Mouse (Mus musculus) hindbrain, embryonic 15.5 days (tissue): ENCODE measurements around the gene Usf3. TPM values are rescaled to one million over a fixed set of nuclear protein-coding genes. Genes with fewer than 3 reads are reported as not detected.
A peak's percentile ranks its signal among the peaks of the same experiment; 100 is the strongest.

Experiments
- ATAC-seq: fragments of 200-750 bp; cut with Nextera tagmentation; 2 replicates; pipeline ENCODE4 v1.8.0; 2017; ENCODE audit warnings: low read depth, moderate number of reproducible peaks, moderate TSS enrichment; ENCODE audit not compliant: low FRiP score
- H3K27ac ChIP-seq: fragments of 300-500 bp; sonication (generic); replicated peaks from 2 replicates; pipeline ENCODE4 v1.5.1; 2015; ENCODE audit warnings: mild to moderate bottlenecking, inconsistent platforms
- H3K27me3 ChIP-seq: fragments of 300-500 bp; sonication (generic); 2 replicates; pipeline ENCODE4 v1.6.1; 2015; ENCODE audit warnings: control low read depth, inconsistent platforms
- H3K36me3 ChIP-seq: fragments of 300-500 bp; sonication (generic); 2 replicates; pipeline ENCODE4 v1.6.1; 2015; ENCODE audit warnings: control low read depth, inconsistent platforms
- H3K4me1 ChIP-seq: fragments of 300-500 bp; sonication (generic); replicated peaks from 2 replicates; pipeline ENCODE4 v1.6.1; 2015; ENCODE audit warnings: control low read depth, inconsistent platforms
- H3K4me2 ChIP-seq: fragments of 300-500 bp; sonication (generic); 2 replicates; pipeline ENCODE4 v1.6.1; 2015; ENCODE audit warnings: moderate library complexity, mild to moderate bottlenecking, inconsistent platforms
- H3K4me3 ChIP-seq: fragments of 300-500 bp; sonication (generic); 2 replicates; pipeline ENCODE4 v1.5.1; 2015; ENCODE audit warnings: mild to moderate bottlenecking, inconsistent platforms
- H3K9ac ChIP-seq: fragments of 300-500 bp; sonication (generic); 2 replicates; pipeline ENCODE4 v1.6.1; 2015; ENCODE audit warnings: inconsistent platforms
- H3K9me3 ChIP-seq: fragments of 300-500 bp; sonication (generic); 2 replicates; pipeline ENCODE4 v1.6.1; 2016; ENCODE audit warnings: control low read depth, inconsistent platforms
- WGBS: fragments of 180-500 bp; shearing (Covaris S2); methylation state at CpG from one replicate; pipeline ENCODE4 v1.1.7; 2015; 5-methylcytosine and 5-hydroxymethylcytosine counted together
- polyA plus RNA-seq: library from polyadenylated mRNA; unstranded; fragments of >200 nt; fragmentation: Nextera tagmentation; extraction: Ambion mirVana; gene quantifications from 2 replicates; pipeline ENCODE4 v1.2.1, GENCODE M21; 2015

The Usf3 gene
- polyA plus RNA-seq, 1 experiment from 2014 or later: 2.4 TPM

DNA sequence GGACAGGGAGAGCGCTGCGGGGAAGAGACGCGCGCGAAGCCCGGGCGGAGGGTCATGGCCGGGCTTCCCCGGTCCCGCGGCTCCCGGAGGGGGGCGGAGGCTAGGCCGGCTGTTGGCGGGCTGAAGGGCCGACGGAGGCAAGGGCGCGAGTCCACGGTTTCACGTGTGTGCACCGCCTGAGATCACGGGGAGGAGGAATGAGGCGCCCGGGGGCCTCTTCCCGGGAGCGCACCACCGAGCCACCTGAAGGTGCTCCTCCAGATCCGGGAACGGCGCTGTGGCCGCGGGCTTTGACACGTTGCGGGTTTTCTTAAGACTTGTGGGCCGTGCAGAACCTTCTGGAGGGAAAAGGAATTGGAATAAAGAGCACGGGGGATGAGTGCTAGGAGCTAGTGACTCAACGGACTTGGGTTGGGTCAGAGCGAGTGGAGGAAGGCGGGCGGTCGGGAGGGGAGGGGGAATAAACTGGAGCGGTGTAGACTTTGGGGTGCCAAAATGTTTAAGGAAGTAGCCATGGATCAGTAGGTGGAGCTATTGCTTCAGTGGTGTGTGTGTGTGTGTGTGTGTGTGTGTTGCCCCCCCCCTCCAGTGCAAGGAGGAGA, 32.8 kb upstream of the Usf3 start:
- Histone ChIP-seq H3K4me2 (peak overlapping the region; percentile 70), H3K4me3 (peak overlapping the region; percentile 100), H3K9me3 (no peaks in the 10 kb centered on the region), H3K27me3 (no peaks in the 10 kb centered on the region), H3K27ac (peak overlapping the region; percentile 99), H3K9ac (peak overlapping the region; percentile 92), H3K4me1 (peaks cover 34% of the 10 kb centered on the region), H3K36me3 (no peaks in the 10 kb centered on the region)
- WGBS: under 1% methylated on average over 42 of the region's 44 CpGs
- ATAC-seq: peak; percentile 50

DNA sequence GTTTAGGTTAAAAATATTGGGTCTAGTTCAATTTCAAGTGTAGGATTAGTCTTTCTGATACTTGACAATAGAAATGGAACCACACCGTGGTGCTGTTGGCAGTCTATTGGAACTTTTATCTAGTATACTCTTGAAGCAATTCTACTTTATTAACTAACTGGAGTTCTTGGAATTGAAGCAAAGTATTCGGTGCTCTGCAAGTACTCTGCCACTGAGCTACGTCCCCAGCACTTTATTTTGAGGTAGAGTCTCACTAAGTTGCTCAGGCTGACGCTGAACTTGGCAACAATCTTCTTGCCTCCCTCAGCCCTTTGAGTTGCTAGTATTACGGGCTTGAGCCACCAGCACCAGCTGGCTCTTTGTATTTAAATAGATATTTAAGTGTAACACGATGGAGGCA, 31.6 kb upstream of the Usf3 start:
- H3K9me3 ChIP-seq: no peaks in the 10 kb centered on the region
- H3K4me1 ChIP-seq: peaks cover 29% of the 10 kb centered on the region
- no peak for ATAC-seq
- peak overlapping the region; percentile 70 for H3K4me2 ChIP-seq
- H3K27me3 ChIP-seq: no peaks in the 10 kb centered on the region
- no peaks in the 10 kb centered on the region for H3K36me3 ChIP-seq
- peak overlapping the region; percentile 15 for H3K4me3 ChIP-seq
- WGBS: 45% methylated on average over 6 of the region's 6 CpGs
- 0 out of 2 replicates have a peak overlapping the region, but pooled peaks have one; percentile 10 for H3K9ac ChIP-seq
- no peak overlapping the region for H3K27ac ChIP-seq

DNA sequence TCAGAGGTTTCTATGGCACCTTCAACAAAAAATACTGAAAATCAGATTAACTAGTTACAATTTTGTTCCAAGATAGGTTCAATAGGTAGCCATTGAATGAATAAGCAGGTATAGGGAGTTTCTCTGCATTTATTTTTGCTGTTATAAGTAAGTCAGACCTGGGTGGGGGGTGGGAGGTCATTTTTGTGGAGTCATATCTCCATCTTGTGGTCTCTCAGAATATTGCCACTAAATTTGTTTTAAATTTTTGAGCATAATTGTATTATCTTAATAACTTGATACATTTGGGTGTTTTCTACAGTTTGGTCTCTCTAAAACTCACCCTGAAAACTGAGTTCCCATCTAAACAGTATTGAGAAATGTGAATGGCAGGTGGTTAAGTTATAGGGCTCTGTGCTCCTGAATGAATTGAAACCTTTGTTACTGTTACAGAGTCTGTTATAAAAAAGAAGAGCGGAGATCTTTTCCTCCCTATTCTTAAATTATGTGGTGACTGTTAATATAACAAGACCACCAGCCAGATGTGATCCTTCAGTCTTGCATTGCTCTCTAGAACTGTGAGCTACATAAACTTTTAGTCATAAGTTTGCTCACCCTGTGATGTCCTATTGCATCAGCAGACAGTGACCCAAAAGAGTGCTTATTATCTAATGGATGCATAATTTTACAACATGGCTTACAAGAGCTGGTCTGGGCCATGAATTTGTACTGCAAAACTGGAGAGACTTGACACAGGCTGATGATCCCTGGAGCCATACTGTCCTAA, 23.9 kb upstream of the Usf3 start:
- WGBS: 97% methylated on average over 1 of the region's 1 CpGs
- ATAC-seq: no peak
- Histone ChIP-seq H3K4me2 (no peak overlapping the region), H3K27me3 (no peaks in the 10 kb centered on the region), H3K4me1 (no peaks in the 10 kb centered on the region), H3K36me3 (no peaks in the 10 kb centered on the region), H3K9me3 (no peaks in the 10 kb centered on the region), H3K4me3 (no peak overlapping the region), H3K9ac (no peak overlapping the region), H3K27ac (no peak overlapping the region)

DNA sequence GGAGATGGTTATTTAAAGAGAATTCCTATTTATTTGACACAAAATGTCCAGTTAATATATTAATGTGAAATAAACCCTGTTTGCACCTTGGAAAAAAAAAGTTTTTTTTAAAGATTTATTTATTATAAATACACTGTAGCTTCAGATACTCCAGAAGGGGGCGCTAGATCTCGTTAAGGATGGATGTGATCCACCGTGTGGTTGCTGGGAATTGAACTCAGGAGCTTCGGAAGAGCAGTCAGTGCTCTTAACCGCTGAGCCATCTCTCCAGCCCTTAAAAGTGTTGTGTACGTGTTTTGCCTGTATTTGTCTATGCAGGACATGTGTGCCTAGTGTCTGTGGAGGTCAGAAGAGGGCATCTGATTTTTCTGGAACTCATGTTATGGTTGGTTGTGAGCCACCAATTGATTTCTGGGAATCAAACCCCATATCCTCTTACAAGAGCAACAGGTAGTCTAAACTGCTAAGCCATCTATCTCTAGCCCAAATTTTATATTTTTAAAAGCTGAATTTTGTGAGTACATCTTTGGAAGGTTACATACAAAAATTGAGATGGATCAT, 18.5 kb upstream of the Usf3 start:
- H3K4me1 ChIP-seq: no peaks in the 10 kb centered on the region
- no peak overlapping the region for H3K4me2 ChIP-seq
- ATAC-seq: no peak
- no peak overlapping the region for H3K9ac ChIP-seq
- no peaks in the 10 kb centered on the region for H3K9me3 ChIP-seq
- no peaks in the 10 kb centered on the region for H3K27me3 ChIP-seq
- H3K36me3 ChIP-seq: peaks cover 14% of the 10 kb centered on the region
- H3K4me3 ChIP-seq: no peak overlapping the region
- H3K27ac ChIP-seq: no peak overlapping the region
- WGBS: 71% methylated on average over 6 of the region's 6 CpGs

DNA sequence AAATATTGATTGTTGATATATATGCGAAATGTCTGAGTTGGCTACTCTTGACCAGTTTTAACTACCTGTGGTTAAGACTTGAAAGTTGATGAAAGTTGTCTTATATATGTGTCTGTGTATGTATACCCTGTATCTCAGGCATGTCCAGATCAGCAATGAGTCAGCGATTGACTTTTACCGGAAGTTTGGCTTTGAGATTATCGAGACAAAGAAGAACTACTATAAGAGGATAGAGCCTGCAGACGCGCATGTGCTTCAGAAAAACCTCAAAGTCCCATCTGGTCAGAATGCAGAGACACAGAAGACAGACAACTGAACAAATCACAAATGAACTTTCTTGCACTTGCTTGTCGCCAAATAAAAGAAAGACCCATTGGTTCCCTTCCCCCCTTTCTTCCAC, 13.7 kb upstream of the Usf3 start:
- H3K27ac ChIP-seq: no peak overlapping the region
- H3K9ac ChIP-seq: no peak overlapping the region
- H3K27me3 ChIP-seq: no peaks in the 10 kb centered on the region
- H3K4me3 ChIP-seq: no peak overlapping the region
- no peaks in the 10 kb centered on the region for H3K4me1 ChIP-seq
- no peak for ATAC-seq
- WGBS: 95% methylated on average over 7 of the region's 7 CpGs
- no peaks in the 10 kb centered on the region for H3K9me3 ChIP-seq
- no peak overlapping the region for H3K4me2 ChIP-seq
- peaks cover 18% of the 10 kb centered on the region for H3K36me3 ChIP-seq

DNA sequence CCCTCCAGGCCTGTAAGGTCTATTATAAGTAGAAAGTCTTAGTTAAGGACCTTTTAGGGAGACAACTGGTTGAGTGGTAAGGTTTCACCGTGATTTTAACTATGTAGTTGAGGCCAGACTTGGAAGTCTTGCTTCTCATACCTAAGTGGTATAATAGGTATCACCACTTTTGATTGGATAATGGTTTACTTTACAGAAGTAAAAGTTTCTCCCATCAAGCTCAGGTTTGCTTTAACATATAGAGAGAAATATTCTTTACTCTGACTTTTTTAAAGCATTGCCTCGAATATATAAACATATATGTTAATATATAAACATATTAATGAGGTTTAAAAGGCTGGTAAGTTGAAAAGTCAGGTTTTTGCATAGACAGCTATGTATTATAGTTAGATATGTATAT, 9.2 kb upstream of the Usf3 start:
- Histone ChIP-seq H3K9ac (no peak overlapping the region), H3K4me3 (no peak overlapping the region), H3K4me2 (no peak overlapping the region), H3K9me3 (no peaks in the 10 kb centered on the region), H3K27ac (no peak overlapping the region), H3K27me3 (no peaks in the 10 kb centered on the region), H3K36me3 (peaks cover 8% of the 10 kb centered on the region), H3K4me1 (no peaks in the 10 kb centered on the region)
- 89% methylated on average over 2 of the region's 2 CpGs for WGBS
- no peak for ATAC-seq

DNA sequence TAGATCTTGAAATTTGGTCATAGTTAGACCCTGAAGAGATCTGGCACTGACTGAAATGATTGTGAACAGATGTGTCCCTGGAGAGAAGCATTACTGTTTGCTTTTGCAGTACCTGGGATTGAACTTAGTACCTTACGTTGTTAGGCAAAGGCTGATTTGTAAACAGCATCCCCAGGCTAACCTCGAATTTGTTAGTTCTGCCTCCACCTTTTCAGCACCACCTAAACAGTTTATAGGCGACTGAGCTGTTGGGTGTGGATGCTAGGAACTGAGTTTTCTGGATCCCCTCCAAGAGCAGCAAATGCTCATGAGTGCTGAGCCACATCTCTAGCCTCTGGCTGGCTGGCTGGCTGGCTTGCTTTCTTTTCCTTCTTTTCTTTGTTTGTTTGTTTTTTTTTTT, 7.9 kb upstream of the Usf3 start:
- no peak overlapping the region for H3K4me3 ChIP-seq
- no peak overlapping the region for H3K9ac ChIP-seq
- H3K4me1 ChIP-seq: no peaks in the 10 kb centered on the region
- H3K9me3 ChIP-seq: no peaks in the 10 kb centered on the region
- no peaks in the 10 kb centered on the region for H3K27me3 ChIP-seq
- ATAC-seq: no peak
- 58% methylated on average over 3 of the region's 3 CpGs for WGBS
- no peak overlapping the region for H3K4me2 ChIP-seq
- no peak overlapping the region for H3K27ac ChIP-seq
- no peaks in the 10 kb centered on the region for H3K36me3 ChIP-seq

DNA sequence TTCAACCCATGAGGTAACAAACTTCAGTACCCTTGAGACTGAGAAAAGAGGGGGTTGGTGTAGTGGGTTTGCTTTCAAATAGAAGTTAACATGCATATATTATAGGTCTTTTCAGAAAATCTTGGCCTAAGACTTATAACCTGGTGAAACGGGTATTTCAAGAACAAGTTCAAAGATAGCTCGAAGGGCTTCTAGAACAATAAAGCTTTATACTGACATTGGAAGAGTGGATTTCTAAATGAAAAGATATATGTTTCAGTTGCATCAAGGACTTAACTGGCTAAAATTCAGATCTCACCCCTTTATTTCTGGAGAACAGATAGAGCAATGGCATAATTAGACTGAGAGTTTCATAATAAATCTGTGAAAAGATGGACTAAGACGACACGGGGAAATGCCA, 4.1 kb upstream of the Usf3 start:
- no peaks in the 10 kb centered on the region for H3K27me3 ChIP-seq
- no peak overlapping the region for H3K27ac ChIP-seq
- H3K9me3 ChIP-seq: no peaks in the 10 kb centered on the region
- H3K4me1 ChIP-seq: peaks cover 7% of the 10 kb centered on the region
- H3K9ac ChIP-seq: no peak overlapping the region
- H3K4me3 ChIP-seq: no peak overlapping the region
- 92% methylated on average over 4 of the region's 4 CpGs for WGBS
- H3K36me3 ChIP-seq: no peaks in the 10 kb centered on the region
- H3K4me2 ChIP-seq: no peak overlapping the region
- no peak for ATAC-seq

DNA sequence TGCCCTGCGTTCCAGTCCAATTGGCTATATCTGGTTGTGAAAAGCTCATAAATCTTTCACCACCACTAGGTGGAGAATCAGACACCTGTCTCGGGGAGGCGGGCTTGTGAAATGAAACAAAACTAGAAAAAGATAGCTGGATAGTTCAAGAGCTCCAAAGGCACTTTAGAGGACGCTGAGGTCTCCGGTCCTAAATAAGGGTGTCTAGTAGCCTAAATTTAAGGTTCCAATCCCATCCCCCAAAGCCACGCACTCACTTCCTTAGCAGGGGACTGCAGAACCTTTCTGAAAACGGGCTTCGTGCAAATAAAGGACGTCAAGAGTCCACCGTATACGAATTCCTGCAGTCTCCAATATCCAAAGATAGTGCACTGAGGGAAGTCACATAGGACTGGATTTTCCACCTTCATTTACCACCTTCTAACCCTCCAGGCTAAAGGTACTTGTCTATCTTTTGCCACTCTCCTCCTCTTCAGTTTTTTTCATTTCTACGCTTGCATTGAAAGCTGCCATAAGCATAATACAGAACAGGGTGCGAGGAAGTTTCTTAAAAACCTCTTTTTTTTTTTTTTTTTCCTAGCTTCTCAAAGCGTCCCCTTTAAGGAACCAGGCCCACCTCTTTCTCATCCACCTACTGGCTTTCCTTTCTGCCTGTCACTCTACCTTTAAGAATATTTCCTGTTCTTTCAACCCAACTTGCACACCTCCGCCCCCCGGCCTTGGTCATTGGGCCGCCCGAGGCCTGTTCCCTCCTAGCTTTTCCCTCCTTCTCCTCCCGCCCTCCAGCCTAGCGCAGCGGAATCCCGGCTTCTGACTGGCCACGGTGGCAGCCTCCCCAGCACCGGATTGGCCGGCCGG, 520 bp upstream of the Usf3 start:
- H3K36me3 ChIP-seq: no peaks in the 10 kb centered on the region
- ATAC-seq: peak; percentile 100
- peak overlapping the region; percentile 96 for H3K9ac ChIP-seq
- peaks cover 19% of the 10 kb centered on the region for H3K4me1 ChIP-seq
- peak overlapping the region; percentile 92 for H3K4me2 ChIP-seq
- H3K27ac ChIP-seq: peak overlapping the region; percentile 91
- H3K4me3 ChIP-seq: peak overlapping the region; percentile 96
- no peaks in the 10 kb centered on the region for H3K9me3 ChIP-seq
- WGBS: under 1% methylated on average over 26 of the region's 26 CpGs
- no peaks in the 10 kb centered on the region for H3K27me3 ChIP-seq

DNA sequence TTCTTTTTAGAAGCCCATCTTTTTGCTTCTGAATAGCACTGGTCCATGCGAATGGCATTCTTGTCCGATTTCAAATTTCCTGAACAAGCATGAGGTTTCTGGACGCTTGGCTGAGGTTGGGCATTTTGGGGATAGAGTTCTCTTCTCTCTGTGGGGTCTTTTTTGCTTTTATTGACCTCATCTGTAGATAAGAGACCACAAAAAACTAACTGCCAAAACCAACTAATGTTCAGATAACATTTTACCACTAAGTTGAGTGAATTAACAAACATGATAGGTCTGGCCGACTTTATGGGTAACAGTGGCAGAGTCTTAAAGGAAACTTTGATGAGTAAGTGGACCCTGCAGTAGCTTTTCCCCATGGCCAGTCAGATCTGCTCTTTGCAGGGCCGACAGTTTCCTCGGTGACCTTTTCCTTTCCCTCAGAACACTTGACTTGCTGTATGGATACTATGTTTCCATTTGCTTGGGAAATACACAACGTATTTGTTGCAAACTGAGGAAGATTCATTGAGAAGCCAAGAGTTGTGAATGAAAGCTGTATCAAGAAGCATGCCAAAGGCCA, 1.0 kb downstream of the Usf3 start:
- no peak for ATAC-seq
- H3K9me3 ChIP-seq: no peaks in the 10 kb centered on the region
- no peaks in the 10 kb centered on the region for H3K36me3 ChIP-seq
- H3K4me3 ChIP-seq: peak overlapping the region; percentile 96
- H3K27ac ChIP-seq: peak overlapping the region; percentile 91
- no peaks in the 10 kb centered on the region for H3K27me3 ChIP-seq
- H3K4me1 ChIP-seq: peaks cover 19% of the 10 kb centered on the region
- H3K4me2 ChIP-seq: peak overlapping the region; percentile 76
- peak overlapping the region; percentile 96 for H3K9ac ChIP-seq
- WGBS: 23% methylated on average over 7 of the region's 7 CpGs

DNA sequence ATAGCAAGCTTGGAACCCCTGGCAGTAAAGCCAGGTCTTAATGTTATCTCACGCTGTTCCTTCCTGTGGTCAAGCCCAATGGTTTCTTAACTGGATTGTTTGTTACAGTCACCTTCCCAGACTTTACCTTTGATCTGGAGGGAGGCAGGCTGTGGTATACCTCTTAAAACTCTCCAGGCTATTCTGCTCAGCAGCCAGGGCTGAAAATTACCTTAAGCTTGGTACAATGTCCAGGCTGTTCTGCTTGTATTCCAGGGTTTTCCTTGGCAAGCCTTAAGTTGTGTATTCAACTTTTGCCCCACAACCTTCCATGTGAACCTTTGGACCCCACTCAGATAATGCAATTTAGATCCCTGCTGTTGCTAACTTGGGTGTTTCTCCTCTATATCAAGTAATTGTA, 2.0 kb downstream of the Usf3 start:
- 92% methylated on average over 1 of the region's 1 CpGs for WGBS

More for the DNA sequence above, 2.0 kb downstream of the Usf3 start:
- no peaks in the 10 kb centered on the region for H3K36me3 ChIP-seq
- H3K9ac ChIP-seq: no peak overlapping the region
- no peaks in the 10 kb centered on the region for H3K27me3 ChIP-seq
- no peaks in the 10 kb centered on the region for H3K9me3 ChIP-seq
- no peak for ATAC-seq
- peaks cover 19% of the 10 kb centered on the region for H3K4me1 ChIP-seq
- H3K27ac ChIP-seq: no peak overlapping the region
- H3K4me2 ChIP-seq: 0 out of 2 replicates have a peak overlapping the region, but pooled peaks have one; percentile 76
- no peak overlapping the region for H3K4me3 ChIP-seq
